Mouse (Mus musculus) CD4-positive, CD25-positive, alpha-beta regulatory T cell, adult 4 months (primary cell): ENCODE data around the gene Sphk2. TPM values are rescaled to one million over a fixed set of nuclear protein-coding genes. Genes with fewer than 3 reads are reported as not detected.
"Not testable (repeated sequence)": the region's sequence is repeated elsewhere in the genome, so short reads cannot be mapped to it uniquely, and the experiment has no call there.

Experiments
- ATAC-seq: one replicate; pipeline ENCODE4 v1.8.0; 2017
- polyA plus RNA-seq, 2 experiments: library from polyadenylated mRNA; unstranded; fragments of 100-300 nt; shearing (Covaris generic); gene quantifications; one replicate each; pipeline ENCODE4 v1.2.1; 2017

The Sphk2 gene
- polyA plus RNA-seq, 2 experiments from 2014 or later = 15.2 to 21.1 TPM

DNA sequence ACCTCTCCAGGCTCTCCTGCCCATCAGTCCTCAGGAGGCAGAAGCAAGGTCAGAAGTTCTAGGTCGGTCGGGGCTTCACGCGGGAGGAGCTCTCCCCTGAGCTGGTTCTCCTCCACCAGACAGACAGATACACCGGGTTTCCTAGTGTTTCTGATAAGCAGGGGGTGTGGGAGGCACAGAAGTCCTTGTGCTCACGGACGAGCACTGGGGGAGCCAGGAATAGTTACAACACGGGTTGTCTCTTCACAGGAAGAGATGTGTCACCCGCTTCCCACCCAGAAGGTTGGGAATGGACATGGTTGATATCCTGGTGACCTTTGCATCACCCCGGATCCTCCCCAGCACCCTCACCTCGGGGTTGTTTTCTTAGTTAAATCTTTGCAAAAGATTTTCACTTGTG is 28.0 kb downstream of the Sphk2 start:
- ATAC-seq = no peak

- ATAC-seq = no peak
Observed at GRCm38 (mm10) chr7:45689099-45689498, 28.7 kb downstream of the Sphk2 start.

- ATAC-seq = no peak
Observed at GRCm38 (mm10) chr7:45686841-45687240, 31.0 kb downstream of the Sphk2 start.

GRCm38 (mm10) chr7:45685811-45686210 is 32.0 kb downstream of the Sphk2 start:
- ATAC-seq = no peak

- ATAC-seq = no peak
Observed at GRCm38 (mm10) chr7:45683396-45684050, 34.3 kb downstream of the Sphk2 start, which contains the start of gene Ntn5. TSS of gene Ntn5 (plus strand) at chr7:45684022.

DNA sequence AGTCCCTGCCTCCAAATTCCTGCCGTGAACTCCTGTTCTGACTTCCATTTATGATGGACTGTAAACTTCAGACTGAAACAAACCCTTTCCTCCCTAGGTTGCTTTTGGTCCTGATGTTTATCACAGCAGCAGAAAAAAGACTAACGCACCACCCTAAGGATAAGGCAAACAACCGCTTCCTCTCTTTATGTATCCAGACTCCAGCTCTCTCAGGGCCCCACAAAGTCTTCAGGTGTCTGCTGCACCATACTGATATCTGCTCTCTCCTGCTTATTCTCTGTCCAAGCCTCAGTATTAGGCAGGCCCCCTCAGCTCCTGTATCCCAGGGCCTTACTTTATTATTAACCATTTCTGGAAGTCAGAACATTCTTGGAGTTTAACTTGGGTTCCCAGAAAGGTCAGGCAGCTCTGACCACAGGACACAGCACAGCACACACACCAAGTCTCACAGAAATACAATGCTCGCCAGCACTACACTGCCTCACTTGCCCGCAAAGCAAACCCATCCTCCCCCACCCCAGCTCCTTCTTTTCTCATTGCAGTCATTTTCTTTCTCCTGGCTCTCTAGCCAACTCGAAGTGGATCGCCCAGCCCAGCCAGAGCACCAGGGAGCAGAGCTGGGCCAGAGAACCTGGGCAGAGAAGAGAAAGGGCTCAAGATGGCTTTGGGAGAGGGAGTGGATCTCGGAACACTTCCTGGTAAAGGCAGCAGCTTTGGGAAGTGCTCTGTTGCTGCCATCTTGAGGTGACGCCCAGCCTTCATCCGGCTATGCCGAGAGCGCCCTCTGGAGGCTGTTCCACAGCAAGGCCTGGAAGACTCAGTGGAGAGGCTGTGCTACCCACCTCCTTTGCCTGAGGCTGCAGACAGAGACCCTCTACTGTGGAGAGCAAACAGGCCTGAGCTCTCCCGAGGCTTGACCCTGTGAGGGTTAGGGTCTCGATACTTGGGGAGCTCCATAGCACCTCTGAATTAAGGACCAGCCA is 35.4 kb downstream of the Sphk2 start:
- ATAC-seq = peak; percentile 80

- peak; percentile 70 for ATAC-seq
Observed at GRCm38 (mm10) chr7:45681046-45681736, 36.6 kb downstream of the Sphk2 start.

GRCm38 (mm10) chr7:45679966-45680621 is 37.7 kb downstream of the Sphk2 start:
- no peak for ATAC-seq

GRCm38 (mm10) chr7:45678513-45678912 is 39.3 kb downstream of the Sphk2 start:
- no peak for ATAC-seq

DNA sequence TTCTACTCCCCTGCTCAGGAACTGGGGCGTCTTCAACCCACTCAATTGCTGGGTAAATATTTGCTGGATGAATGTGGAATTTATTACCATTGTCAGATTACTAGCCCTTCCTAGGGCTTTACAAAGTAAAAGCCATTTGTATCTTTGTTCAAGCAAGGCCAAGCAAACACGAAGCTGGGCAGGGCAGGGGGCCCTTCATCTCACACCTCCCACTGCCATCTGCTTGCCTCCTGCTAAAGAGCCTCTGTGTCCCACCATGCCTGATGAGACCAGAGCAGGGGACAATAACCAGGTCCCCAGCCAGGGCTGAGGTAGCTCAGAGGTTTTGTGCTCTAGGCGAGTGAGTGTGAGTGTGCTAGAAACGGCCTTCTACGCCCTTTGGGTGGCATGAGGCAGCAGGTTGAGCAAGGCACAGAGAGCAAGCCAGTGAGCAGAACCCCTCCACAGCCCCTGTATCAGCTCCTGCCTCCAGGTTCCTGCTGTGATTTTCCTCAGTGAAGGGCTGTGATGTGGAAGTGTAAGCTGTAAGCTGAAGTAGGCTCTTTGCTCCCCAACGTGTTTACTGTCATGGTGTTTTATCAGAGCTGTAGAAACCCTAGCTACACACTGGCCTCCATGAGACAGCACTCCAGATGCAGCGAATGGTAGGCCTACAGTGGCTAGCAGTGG is 40.0 kb downstream of the Sphk2 start:
- ATAC-seq = no peak

DNA sequence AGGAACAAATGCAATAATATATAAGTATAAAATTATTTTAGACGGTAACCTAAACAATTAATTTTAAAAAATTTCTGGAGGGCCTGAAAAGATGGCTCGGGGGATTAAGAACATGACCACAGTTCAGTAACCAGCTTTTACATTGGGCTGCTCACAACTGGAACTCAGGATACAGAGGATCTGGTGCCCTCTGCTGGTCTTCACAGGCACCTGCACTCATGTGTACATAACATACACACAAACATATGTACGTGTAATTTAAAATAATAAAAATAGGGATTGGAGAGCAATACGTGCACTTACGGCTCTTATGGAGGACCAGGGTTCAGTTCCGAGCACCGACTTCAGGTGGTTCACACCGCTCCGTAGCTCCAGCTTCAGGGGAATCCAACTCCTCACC is 48.9 kb downstream of the Sphk2 start:
- ATAC-seq = no peak

- ATAC-seq = no peak
Observed at GRCm38 (mm10) chr7:45667761-45668160, 50.0 kb downstream of the Sphk2 start.

- no peak for ATAC-seq
Observed at GRCm38 (mm10) chr7:45666161-45666560, 51.6 kb downstream of the Sphk2 start, which contains the start of gene Fut2. TSS of gene Fut2 (minus strand) at chr7:45666394.

DNA sequence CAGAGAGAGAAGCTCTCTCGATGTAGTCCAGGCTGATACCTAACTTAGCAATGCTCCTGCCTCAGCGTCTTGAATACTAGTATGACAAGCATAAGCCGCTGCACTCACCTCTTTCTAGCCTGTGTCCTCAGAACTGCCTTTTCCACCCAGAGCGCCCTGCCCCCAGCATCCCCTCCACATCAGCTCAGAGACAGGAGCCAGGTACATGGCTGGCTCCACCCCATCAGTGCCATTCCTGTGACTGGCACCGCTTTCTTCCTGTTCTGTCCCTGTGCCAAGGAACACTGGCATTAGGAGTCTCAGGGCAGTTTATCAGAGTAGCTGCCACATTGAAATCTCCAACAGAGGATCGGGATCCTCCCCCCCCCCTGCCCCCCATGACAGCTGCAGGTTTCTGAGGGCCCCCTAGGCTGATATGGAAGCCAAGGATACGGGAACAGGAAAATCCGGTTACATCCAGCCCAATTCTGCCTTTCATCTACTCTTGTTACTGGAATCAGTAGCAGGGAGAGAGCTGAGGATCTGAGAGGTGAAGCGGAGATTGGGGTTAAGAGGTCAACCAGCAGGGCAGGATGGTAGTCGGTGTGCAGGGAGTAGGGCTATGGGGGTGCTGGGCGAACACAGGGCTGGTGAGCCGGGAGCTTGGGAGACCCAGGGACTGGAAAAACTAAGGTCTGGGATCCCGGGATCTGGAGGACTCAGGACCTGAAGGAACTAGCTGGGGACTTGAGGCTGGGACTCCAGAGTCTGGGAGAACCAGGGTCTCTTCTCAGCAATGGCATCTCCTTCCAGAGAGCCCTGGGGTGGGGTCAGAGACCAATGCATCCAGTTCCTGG is 52.3 kb downstream of the Sphk2 start:
- no peak for ATAC-seq

- not testable (repeated sequence) for ATAC-seq
Observed at GRCm38 (mm10) chr7:45661702-45662101, 56.1 kb downstream of the Sphk2 start.

- ATAC-seq = no peak
Observed at GRCm38 (mm10) chr7:45660746-45661478, 56.9 kb downstream of the Sphk2 start.
